Mouse (Mus musculus): ENCODE measurements around the gene Polr3f.

DNA sequence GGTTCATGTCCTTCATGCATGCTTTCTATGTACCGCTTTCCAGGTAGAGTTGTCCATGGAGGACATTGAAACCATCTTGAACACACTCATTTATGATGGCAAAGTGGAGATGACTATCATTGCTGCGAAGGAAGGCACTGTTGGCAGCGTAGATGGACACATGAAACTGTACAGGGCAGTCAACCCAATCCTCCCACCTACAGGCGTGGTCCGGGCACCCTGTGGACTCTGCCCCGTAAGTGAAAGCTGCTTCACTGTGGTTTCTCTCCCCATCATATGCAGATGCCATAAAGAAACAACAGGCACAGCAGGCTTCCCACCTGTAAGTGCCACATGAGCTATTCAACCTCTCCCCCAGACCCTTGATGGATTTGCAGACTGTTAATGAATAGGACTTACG is 9.6 kb downstream of the Polr3f start:
- TF ChIP-seq POLR2A (IDR thresholded peaks at IDR 0.05; ENCODE audit: low read depth, low read length) (no peak), CTCF (conservative IDR thresholded peaks at IDR 0.05; ENCODE audit: insufficient read depth, insufficient read length, low read depth, low read length) (no peak)

All from kidney, adult 2 months (tissue).